Mouse (Mus musculus) liver, embryonic 12.5 days (tissue): Measurements from ENCODE around the gene Ccl27a. TPM values are rescaled to one million over a fixed set of nuclear protein-coding genes. Genes with fewer than 3 reads are reported as not detected.

Experiments used
- ATAC-seq: fragments of 200-750 bp; cut with Nextera tagmentation; 2 replicates; pipeline ENCODE4 v1.8.0; 2017; ENCODE audit warnings: moderate number of reproducible peaks, mild to moderate bottlenecking, moderate library complexity
- H3K27ac ChIP-seq: fragments of 300-500 bp; sonication (generic); 2 replicates; pipeline ENCODE4 v1.5.1; 2016; ENCODE audit warnings: mild to moderate bottlenecking
- H3K27me3 ChIP-seq: fragments of 300-500 bp; sonication (generic); replicated peaks from 2 replicates; pipeline ENCODE4 v1.6.1; 2016; ENCODE audit warnings: mild to moderate bottlenecking, moderate library complexity
- H3K36me3 ChIP-seq: fragments of 300-500 bp; sonication (generic); 2 replicates; pipeline ENCODE4 v1.6.1; 2016; ENCODE audit warnings: mild to moderate bottlenecking, moderate library complexity
- H3K4me1 ChIP-seq: fragments of 300-500 bp; sonication (generic); 2 replicates; pipeline ENCODE4 v1.6.1; 2016
- H3K4me2 ChIP-seq: fragments of 300-500 bp; sonication (generic); 2 replicates; pipeline ENCODE4 v1.6.1; 2016; ENCODE audit warnings: mild to moderate bottlenecking, moderate library complexity
- H3K4me3 ChIP-seq: fragments of 300-500 bp; sonication (generic); 2 replicates; pipeline ENCODE4 v1.5.1; 2016; ENCODE audit warnings: mild to moderate bottlenecking, moderate library complexity
- H3K9ac ChIP-seq: fragments of 300-500 bp; sonication (generic); 2 replicates; pipeline ENCODE4 v1.6.1; 2016; ENCODE audit warnings: mild to moderate bottlenecking, moderate library complexity
- H3K9me3 ChIP-seq: fragments of 300-500 bp; sonication (generic); replicated peaks from 2 replicates; pipeline ENCODE4 v1.6.1; 2016; ENCODE audit warnings: mild to moderate bottlenecking, moderate library complexity
- WGBS: fragments of 180-500 bp; shearing (Covaris S2); methylation state at CpG from one replicate; pipeline ENCODE4 v1.1.7; 2016; ENCODE audit not compliant: insufficient replicate concordance; 5-methylcytosine and 5-hydroxymethylcytosine counted together
- polyA plus RNA-seq: library from polyadenylated mRNA; unstranded; fragments of >200 nt; fragmentation: Nextera tagmentation; extraction: Ambion mirVana; gene quantifications from 2 replicates; pipeline ENCODE4 v1.2.1, GENCODE M21; 2016

Ccl27a gene
- polyA plus RNA-seq, 1 experiment from 2014 or later, result 9.8 TPM

DNA sequence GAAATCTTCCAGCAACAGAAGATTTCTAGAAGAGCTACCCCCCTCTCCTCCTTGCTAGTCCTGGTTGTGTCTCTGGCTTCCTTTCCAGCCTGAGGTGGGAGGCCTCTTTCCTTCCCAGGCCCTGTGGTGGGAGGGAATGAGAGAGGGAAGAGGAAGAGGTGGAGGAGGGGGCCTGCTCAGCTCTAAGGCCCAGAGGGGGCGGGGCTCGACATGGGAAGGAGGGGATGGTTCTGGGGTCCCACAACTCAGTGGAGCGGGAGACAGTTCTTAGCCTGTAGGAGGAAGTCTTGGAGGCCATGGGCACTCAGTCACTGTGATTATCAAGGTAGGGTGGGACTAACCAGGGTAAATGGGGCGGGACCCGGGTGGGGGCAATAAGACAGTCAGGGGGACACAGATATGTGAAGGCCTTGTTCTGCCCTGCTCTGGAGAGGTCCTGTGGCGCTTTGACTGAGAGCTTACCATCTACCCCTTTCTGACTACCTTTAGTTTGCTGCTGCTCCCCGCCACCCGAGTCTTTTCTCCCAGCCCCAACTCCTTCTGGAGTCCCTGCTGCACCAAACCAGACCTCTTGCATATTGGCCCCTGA lies 11.9 kb downstream of the Ccl27a start:
- Histone ChIP-seq H3K27me3 (no peaks in the 10 kb centered on the region), H3K27ac (peak overlapping the region; percentile 78), H3K36me3 (peaks cover 19% of the 10 kb centered on the region), H3K9me3 (no peaks in the 10 kb centered on the region), H3K4me1 (peaks cover 41% of the 10 kb centered on the region), H3K4me2 (peak overlapping the region; percentile 71), H3K4me3 (no peak overlapping the region), H3K9ac (0 out of 2 replicates have a peak overlapping the region, but pooled peaks have one; percentile 6)
- ATAC-seq, result no peak
- 37% methylated on average over 8 of the region's 8 CpGs for WGBS

DNA sequence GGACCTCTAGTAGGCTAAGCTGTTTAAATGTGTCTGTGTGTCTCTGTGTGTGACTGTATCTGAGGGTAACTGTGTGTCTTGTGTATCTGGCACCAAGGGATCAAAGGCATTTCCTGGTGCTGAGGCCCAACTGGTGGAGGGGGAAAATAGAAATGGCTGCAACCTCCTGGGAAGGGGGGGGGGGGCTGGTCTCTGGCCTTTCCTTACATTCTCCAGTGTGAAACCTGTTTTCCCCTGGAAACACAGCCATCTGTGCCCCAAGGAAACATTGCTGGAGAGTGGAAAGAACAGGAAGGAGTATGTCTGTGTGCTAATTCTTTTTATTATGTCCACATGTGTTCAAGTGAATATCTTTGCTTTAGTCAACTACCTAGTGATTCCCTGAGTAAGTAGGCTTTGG lies 12.4 kb downstream of the Ccl27a start:
- no peaks in the 10 kb centered on the region for H3K9me3 ChIP-seq
- H3K4me2 ChIP-seq, result peak overlapping the region; percentile 71
- peaks cover 23% of the 10 kb centered on the region for H3K36me3 ChIP-seq
- H3K9ac ChIP-seq, result no peak overlapping the region
- H3K27ac ChIP-seq, result peak overlapping the region; percentile 78
- no peaks in the 10 kb centered on the region for H3K27me3 ChIP-seq
- no peak overlapping the region for H3K4me3 ChIP-seq
- ATAC-seq, result no peak
- H3K4me1 ChIP-seq, result peaks cover 38% of the 10 kb centered on the region

DNA sequence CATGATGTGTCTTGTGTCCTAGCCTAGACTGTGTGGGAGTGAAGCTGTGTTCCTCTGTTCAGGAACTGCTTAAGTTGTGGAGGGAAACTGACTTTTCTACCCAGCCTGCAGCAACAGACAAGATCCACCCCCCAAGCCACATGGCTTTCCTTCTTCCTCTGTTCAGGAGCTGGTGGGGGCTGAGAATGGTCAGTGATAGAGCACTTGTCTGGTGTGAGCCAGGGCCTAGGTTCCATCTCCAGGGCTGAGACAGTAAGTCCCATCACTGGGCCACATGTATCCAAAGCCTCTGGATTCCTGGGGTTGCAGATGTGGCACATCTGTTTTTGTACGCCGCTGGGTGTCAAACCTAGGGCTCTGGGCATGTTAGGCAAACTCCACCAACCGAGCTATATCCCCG lies 13.1 kb downstream of the Ccl27a start:
- Histone ChIP-seq H3K9ac (peak overlapping the region; percentile 47), H3K27ac (peak overlapping the region; percentile 78), H3K4me2 (peak overlapping the region; percentile 71), H3K4me3 (peak overlapping the region; percentile 46), H3K27me3 (no peaks in the 10 kb centered on the region), H3K9me3 (no peaks in the 10 kb centered on the region), H3K36me3 (peaks cover 23% of the 10 kb centered on the region), H3K4me1 (peaks cover 45% of the 10 kb centered on the region)
- WGBS, result 62% methylated on average over 4 of the region's 4 CpGs
- peak; percentile 10; the same call in 1 of the 2 replicates for ATAC-seq

DNA sequence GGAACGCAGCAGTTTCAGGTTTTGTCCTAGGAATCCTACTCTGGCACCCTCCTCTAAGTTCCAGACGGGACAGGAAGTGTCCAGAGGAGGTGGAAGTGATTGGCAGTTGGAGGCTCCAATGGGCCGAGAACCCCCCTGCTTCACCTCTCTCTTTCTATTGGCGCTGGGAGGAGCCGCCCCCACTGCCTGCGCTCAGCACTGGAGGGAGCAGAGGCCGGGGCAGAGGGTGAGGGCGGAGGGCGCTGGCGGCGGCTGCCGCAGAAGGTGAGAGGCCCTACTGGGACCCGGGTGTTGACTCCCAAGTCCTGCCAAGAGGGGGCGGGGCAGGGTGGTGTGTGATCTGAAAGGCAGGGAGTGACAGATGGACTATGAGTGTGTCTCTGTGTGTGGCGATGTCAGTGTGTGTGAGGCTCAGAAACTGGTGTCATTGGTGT lies 13.7 kb downstream of the Ccl27a start:
- H3K9me3 ChIP-seq, result no peaks in the 10 kb centered on the region
- peaks cover 23% of the 10 kb centered on the region for H3K36me3 ChIP-seq
- ATAC-seq, result peak; percentile 92
- H3K27me3 ChIP-seq, result no peaks in the 10 kb centered on the region
- peak overlapping the region; percentile 47 for H3K9ac ChIP-seq
- H3K27ac ChIP-seq, result peak overlapping the region; percentile 78
- H3K4me2 ChIP-seq, result peak overlapping the region; percentile 71
- WGBS, result 2% methylated on average over 15 of the region's 15 CpGs
- peak overlapping the region; percentile 46 for H3K4me3 ChIP-seq
- peaks cover 45% of the 10 kb centered on the region for H3K4me1 ChIP-seq

DNA sequence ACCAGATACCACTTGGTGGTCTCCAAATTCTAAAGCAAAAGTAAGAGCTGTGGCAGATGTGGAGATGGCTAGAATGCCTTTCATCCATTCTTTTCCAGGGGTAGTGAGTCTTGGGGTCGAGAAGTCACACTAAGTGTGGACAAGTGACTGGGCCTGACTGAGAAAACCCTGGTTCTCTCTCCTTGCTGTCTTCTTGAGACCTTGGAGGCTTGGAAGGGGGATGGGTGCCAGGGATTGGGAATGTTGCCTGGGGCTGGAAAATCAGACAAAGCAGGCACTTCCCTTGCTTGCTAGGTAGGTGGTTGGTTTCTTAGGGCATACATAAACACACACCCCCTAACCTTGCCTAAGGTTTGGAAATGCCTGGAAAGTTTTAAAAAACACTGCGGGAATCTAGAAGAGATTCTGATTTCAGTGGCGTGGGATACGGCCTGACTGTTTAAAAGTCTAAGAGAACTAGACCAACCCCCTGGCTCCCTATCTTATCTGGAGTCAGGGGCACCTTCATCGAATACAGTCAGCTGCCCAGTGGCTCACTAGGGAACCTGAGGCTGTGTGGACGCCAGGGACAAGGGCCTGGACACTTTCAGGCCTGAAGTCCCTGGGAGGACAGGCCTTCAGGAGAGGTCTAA lies 14.3 kb downstream of the Ccl27a start:
- Histone ChIP-seq H3K4me1 (peaks cover 49% of the 10 kb centered on the region), H3K9ac (peak overlapping the region; percentile 47), H3K27ac (peak overlapping the region; percentile 78), H3K36me3 (peaks cover 23% of the 10 kb centered on the region), H3K27me3 (no peaks in the 10 kb centered on the region), H3K9me3 (no peaks in the 10 kb centered on the region), H3K4me3 (peak overlapping the region; percentile 46), H3K4me2 (peak overlapping the region; percentile 71)
- peak; percentile 27 for ATAC-seq
- WGBS, result 30% methylated on average over 6 of the region's 6 CpGs

DNA sequence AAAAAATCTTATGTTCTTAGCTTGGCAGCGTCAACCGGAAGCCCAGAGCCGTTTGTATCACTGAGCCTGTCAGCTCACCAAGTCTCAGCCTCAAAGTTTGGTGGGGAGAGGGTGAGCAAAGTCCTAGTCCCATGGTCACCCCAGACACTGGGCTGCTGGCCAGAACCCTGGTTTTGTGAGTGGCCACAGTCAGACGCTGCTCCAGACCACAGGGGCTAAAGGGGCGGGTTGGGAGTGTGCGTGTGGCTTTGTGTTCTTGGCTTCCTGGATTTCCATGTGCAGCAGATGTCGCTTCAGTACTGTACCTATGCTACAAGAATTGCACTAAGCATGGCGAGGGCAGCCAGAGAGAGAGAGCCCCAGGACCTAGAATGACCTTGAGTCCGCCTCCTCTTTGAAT lies 14.8 kb downstream of the Ccl27a start:
- Histone ChIP-seq H3K4me3 (no peak overlapping the region), H3K9me3 (no peaks in the 10 kb centered on the region), H3K4me2 (no peak overlapping the region), H3K9ac (no peak overlapping the region), H3K27ac (peak overlapping the region; percentile 78), H3K4me1 (peaks cover 52% of the 10 kb centered on the region), H3K36me3 (peaks cover 23% of the 10 kb centered on the region), H3K27me3 (no peaks in the 10 kb centered on the region)
- WGBS, result 75% methylated on average over 9 of the region's 9 CpGs
- no peak for ATAC-seq

DNA sequence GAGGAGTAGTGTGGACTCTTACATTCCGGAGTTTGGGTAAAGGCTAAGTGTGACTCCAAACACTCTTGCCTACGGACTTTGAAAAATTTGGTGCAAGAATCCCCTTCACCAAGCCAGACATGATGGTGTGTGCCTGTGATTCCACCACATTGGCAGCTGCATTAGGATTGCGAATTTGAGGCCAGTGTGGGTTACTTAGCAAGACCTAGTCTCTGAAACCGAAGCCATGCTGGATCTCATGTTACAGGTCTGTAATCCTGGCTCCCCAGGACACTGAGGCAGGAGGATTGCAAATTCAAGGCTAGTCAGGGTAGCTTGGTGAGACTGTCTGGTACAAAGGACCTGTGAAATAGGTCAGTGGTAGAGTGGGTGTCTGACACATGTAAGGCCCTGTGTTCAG lies 15.3 kb downstream of the Ccl27a start:
- no peak overlapping the region for H3K4me2 ChIP-seq
- peaks cover 52% of the 10 kb centered on the region for H3K4me1 ChIP-seq
- peak overlapping the region; percentile 78; the same call in 1 of the 2 replicates for H3K27ac ChIP-seq
- H3K9me3 ChIP-seq, result no peaks in the 10 kb centered on the region
- no peak overlapping the region for H3K9ac ChIP-seq
- WGBS, result 77% methylated on average over 4 of the region's 4 CpGs
- H3K27me3 ChIP-seq, result no peaks in the 10 kb centered on the region
- ATAC-seq, result no peak
- H3K4me3 ChIP-seq, result no peak overlapping the region
- H3K36me3 ChIP-seq, result peaks cover 23% of the 10 kb centered on the region

DNA sequence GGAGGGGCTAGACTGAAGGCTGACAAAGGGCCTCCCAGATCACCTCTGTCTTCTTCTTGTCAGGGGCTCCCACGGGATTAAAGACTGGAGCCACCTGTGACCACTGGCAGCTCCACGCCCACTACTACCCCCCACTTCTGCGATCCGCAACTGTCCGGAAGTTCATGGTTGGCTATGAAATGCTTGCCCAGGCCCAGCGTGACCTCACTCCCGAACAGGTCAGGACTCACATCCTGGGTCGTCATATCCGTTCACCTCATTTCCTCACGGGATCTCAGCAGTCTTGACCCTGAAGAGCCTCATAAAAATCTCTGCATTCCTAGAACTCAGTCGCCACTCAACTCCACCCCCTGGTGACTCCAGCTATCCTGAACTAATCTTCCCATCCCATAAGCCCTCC lies 16.0 kb downstream of the Ccl27a start:
- H3K27me3 ChIP-seq, result no peaks in the 10 kb centered on the region
- no peak overlapping the region for H3K9ac ChIP-seq
- peaks cover 23% of the 10 kb centered on the region for H3K36me3 ChIP-seq
- no peak overlapping the region for H3K27ac ChIP-seq
- whole genome bisulfite sequencing, result 85% methylated on average over 11 of the region's 11 CpGs
- H3K4me3 ChIP-seq, result no peak overlapping the region
- no peak for ATAC-seq
- H3K4me2 ChIP-seq, result no peak overlapping the region
- no peaks in the 10 kb centered on the region for H3K9me3 ChIP-seq
- H3K4me1 ChIP-seq, result peaks cover 52% of the 10 kb centered on the region

DNA sequence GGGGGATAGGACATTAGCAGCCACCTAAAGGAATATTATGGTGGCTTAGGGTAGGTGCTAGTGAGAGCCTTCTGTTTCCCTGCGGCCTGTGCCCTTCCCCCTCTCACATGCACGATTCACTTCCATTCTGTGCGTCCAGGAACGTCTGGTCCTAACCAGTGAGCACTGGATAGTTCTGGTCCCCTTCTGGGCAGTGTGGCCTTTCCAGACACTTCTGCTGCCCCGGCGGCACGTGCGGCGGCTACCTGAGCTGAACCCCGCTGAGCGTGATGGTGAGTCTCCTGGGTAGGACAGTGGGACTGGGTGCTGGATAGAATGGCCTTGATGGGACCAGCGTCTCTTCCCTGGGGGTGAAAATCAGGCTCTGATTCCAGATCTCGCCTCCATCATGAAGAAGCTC lies 16.7 kb downstream of the Ccl27a start:
- Histone ChIP-seq H3K27ac (no peak overlapping the region), H3K9ac (no peak overlapping the region), H3K4me2 (no peak overlapping the region), H3K9me3 (no peaks in the 10 kb centered on the region), H3K36me3 (peaks cover 23% of the 10 kb centered on the region), H3K27me3 (no peaks in the 10 kb centered on the region), H3K4me1 (peaks cover 46% of the 10 kb centered on the region), H3K4me3 (no peak overlapping the region)
- ATAC-seq, result no peak
- 84% methylated on average over 13 of the region's 13 CpGs for WGBS

DNA sequence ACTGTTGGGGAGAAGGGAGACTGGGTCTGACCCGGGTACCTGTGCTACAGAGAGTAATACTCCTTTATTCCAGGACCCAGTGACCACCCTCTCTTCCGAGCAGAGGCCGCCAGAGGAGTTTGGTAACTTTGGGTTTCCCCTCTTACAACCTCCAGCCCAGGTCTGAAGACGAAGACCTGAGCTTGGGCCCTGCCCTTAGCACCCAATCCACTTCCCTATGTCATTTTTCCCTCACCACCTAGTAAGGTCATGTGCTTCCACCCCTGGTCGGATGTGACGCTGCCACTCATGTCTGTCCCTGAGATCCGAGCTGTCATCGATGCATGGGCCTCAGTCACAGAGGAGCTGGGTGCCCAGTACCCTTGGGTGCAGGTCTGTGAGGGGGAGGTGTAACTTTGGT lies 17.6 kb downstream of the Ccl27a start:
- Histone ChIP-seq H3K27ac (no peak overlapping the region), H3K4me1 (peaks cover 37% of the 10 kb centered on the region), H3K4me2 (peak overlapping the region; percentile 90), H3K9ac (peak overlapping the region; percentile 80), H3K4me3 (peak overlapping the region; percentile 72), H3K9me3 (no peaks in the 10 kb centered on the region), H3K27me3 (no peaks in the 10 kb centered on the region; the same call in 1 of the 2 replicates), H3K36me3 (peaks cover 23% of the 10 kb centered on the region)
- ATAC-seq, result no peak
- WGBS, result 63% methylated on average over 8 of the region's 8 CpGs

DNA sequence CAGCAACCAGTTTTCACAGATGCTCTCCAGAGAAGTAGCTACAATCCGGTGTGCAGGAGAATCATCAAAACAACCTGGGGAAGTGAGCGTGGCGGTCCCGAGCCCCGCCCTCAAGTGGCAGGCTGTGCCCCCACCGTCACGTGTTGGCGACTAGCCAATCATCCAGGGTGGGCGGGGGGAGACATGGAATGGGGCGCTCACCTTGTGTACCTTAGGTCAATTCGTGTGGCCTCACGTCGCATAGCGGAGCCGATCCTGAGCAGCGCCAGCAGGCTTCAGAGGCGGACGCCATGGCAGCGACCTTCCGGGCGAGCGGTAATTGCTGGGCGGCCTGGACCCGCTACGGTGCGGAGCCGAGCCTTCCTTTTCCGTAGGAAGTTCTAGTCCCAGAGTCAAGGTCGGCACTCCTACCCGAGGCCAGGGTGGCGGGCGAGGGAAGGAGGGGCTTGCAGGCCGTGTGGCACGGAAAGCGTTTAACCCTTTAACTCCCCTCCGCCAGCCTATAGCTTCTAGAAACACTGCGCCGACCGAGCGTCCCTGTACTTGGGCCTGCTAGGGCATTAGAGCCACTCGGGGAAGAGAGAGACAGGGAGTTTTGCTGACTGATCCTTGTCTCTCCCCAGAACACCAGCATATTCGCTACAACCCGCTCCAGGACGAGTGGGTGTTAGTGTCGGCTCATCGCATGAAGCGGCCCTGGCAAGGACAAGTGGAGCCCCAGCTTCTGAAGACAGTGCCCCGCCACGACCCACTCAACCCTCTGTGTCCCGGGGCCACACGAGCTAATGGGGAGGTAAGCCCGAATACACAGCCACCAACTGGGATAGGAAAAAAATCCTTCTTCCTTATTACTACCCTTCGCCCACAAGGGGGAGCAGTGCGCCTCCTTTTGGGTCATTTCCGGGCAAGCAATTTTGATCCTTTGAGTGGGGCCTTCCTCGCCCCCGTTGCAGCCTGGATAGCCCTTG lies 18.4 kb downstream of the Ccl27a start, which contains the start of gene Sigmar1:
Sigmar1 (minus strand) TSS at position 820 of the 968 bp plus-strand sequence.
- peak within 1 kb of the TSS; percentile 87 for H3K27ac ChIP-seq
- H3K4me1 ChIP-seq, result peaks cover 29% of the 10 kb centered on the region
- ATAC-seq, result peak; percentile 83
- H3K4me3 ChIP-seq, result peak within 1 kb of the TSS; percentile 72
- H3K9ac ChIP-seq, result peak within 1 kb of the TSS; percentile 80
- H3K4me2 ChIP-seq, result peak within 1 kb of the TSS; percentile 90
- no peaks in the 10 kb centered on the region for H3K9me3 ChIP-seq
- under 1% methylated on average over 57 of the region's 57 CpGs for whole genome bisulfite sequencing
- no peaks in the 10 kb centered on the region; the same call in none of the 2 replicates for H3K27me3 ChIP-seq
- H3K36me3 ChIP-seq, result peaks cover 23% of the 10 kb centered on the region
